Mouse (Mus musculus): ENCODE measurements around the gene Glra2.
"Not testable (repeated sequence)": the region's sequence is repeated elsewhere in the genome, so short reads cannot be mapped to it uniquely, and the experiment has no call there.

The Glra2 gene

GRCm38 (mm10) chrX:165326939-165327698 is at the start of gene Glra2:
TSS of gene Glra2 (minus strand) at chrX:165327393.
- DNase-seq (ENCODE audit: extremely low spot score), result peak; percentile 44

GRCm38 (mm10) chrX:165362798-165363197 is 35.6 kb upstream of the Glra2 start:
- no peak for DNase-seq (ENCODE audit: extremely low spot score)

- DNase-seq (ENCODE audit: extremely low spot score), result no peak
Measured at GRCm38 (mm10) chrX:165344611-165345010, 17.4 kb upstream of the Glra2 start.

GRCm38 (mm10) chrX:165327699-165328333 is 623 bp upstream of the Glra2 start:
- DNase-seq (ENCODE audit: extremely low spot score), result peak; percentile 34

GRCm38 (mm10) chrX:165193550-165193949 is 133.6 kb downstream of the Glra2 start:
- no peak for DNase-seq (ENCODE audit: extremely low spot score)

- DNase-seq (ENCODE audit: extremely low spot score), result no peak
Measured at GRCm38 (mm10) chrX:165191170-165191569, 136.0 kb downstream of the Glra2 start.

- DNase-seq (ENCODE audit: extremely low spot score), result not testable (repeated sequence)
Measured at GRCm38 (mm10) chrX:165182948-165183347, 144.2 kb downstream of the Glra2 start.

GRCm38 (mm10) chrX:165156549-165156948 is 170.6 kb downstream of the Glra2 start:
- DNase-seq (ENCODE audit: extremely low spot score), result no peak

- no peak for DNase-seq (ENCODE audit: extremely low spot score)
Measured at GRCm38 (mm10) chrX:165104171-165104570, 223.0 kb downstream of the Glra2 start.
